Mouse (Mus musculus) erythroblast, embryonic 14.5 days (primary cell): Measurements from ENCODE around the gene Gatad2a. TPM values are rescaled to one million over a fixed set of nuclear protein-coding genes. Genes with fewer than 3 reads are reported as not detected.

Source experiments
- H3K27me3 ChIP-seq: 2 replicates; pipeline ENCODE4 v1.6.1; 2012; ENCODE audit warnings: inconsistent platforms; ENCODE audit not compliant: control insufficient read depth
- H3K36me3 ChIP-seq: 2 replicates; pipeline ENCODE4 v1.6.1; 2012; ENCODE audit warnings: mild to moderate bottlenecking, inconsistent platforms; ENCODE audit not compliant: control insufficient read depth
- H3K4me1 ChIP-seq: 2 replicates; pipeline ENCODE4 v1.6.1; 2012; ENCODE audit warnings: inconsistent platforms; ENCODE audit not compliant: control insufficient read depth
- H3K4me3 ChIP-seq: replicated peaks from 2 replicates; pipeline ENCODE3; 2012; ENCODE audit warnings: moderate library complexity, mild to moderate bottlenecking, inconsistent platforms
- H3K9me3 ChIP-seq: 2 replicates; pipeline ENCODE4 v1.6.1; 2012; ENCODE audit warnings: low read length, inconsistent platforms, mixed read lengths; ENCODE audit not compliant: control insufficient read depth
- GATA1 ChIP-seq: IDR thresholded peaks from 2 replicates; pipeline ENCODE4 v1.6.1; 2012; ENCODE audit warnings: low read length, inconsistent platforms, mixed read lengths
- TAL1 ChIP-seq: IDR thresholded peaks from 3 replicates; pipeline ENCODE4 v1.6.1; 2012; ENCODE audit warnings: low read length, inconsistent platforms, mixed read lengths
- polyA plus RNA-seq: library from polyadenylated mRNA; stranded (reverse); fragments of >175 nt; gene quantifications from 2 replicates; pipeline ENCODE4 v1.2.3, GENCODE M21; 2012

Gatad2a gene
- polyA plus RNA-seq, 1 experiment = 5.9 TPM

- H3K4me3 ChIP-seq = no peak overlapping the region
- H3K9me3 ChIP-seq = no peaks in the 10 kb centered on the region
- peaks cover 26% of the 10 kb centered on the region for H3K4me1 ChIP-seq
- TF ChIP-seq TAL1 (no peak), GATA1 (no peak)
- H3K36me3 ChIP-seq = peaks cover 78% of the 10 kb centered on the region
- no peaks in the 10 kb centered on the region for H3K27me3 ChIP-seq
These were observed 60.8 kb downstream of the Gatad2a start for GRCm38 (mm10) chr8:69935431-69935830.

- no peaks in the 10 kb centered on the region for H3K27me3 ChIP-seq
- H3K4me3 ChIP-seq = no peak overlapping the region
- H3K9me3 ChIP-seq = no peaks in the 10 kb centered on the region
- peaks cover 19% of the 10 kb centered on the region for H3K4me1 ChIP-seq
- H3K36me3 ChIP-seq = peaks cover 74% of the 10 kb centered on the region
- TF ChIP-seq GATA1 (no peak), TAL1 (no peak)
These were observed 61.6 kb downstream of the Gatad2a start for GRCm38 (mm10) chr8:69934582-69934981.

GRCm38 (mm10) chr8:69933811-69934210, 62.4 kb downstream of the Gatad2a start:
- no peak overlapping the region for H3K4me3 ChIP-seq
- peaks cover 16% of the 10 kb centered on the region for H3K4me1 ChIP-seq
- TF ChIP-seq GATA1 (no peak), TAL1 (no peak)
- peaks cover 76% of the 10 kb centered on the region for H3K36me3 ChIP-seq
- no peaks in the 10 kb centered on the region for H3K27me3 ChIP-seq
- H3K9me3 ChIP-seq = no peaks in the 10 kb centered on the region

GRCm38 (mm10) chr8:69926901-69927300, 69.3 kb downstream of the Gatad2a start:
- H3K9me3 ChIP-seq = no peaks in the 10 kb centered on the region
- no peak overlapping the region for H3K4me3 ChIP-seq
- H3K36me3 ChIP-seq = peaks cover 76% of the 10 kb centered on the region
- no peaks in the 10 kb centered on the region for H3K27me3 ChIP-seq
- TF ChIP-seq GATA1 (no peak), TAL1 (no peak)
- H3K4me1 ChIP-seq = peaks cover 8% of the 10 kb centered on the region

- TF ChIP-seq TAL1 (no peak), GATA1 (no peak)
- Histone ChIP-seq H3K27me3 (no peaks in the 10 kb centered on the region), H3K9me3 (no peaks in the 10 kb centered on the region), H3K36me3 (peaks cover 79% of the 10 kb centered on the region), H3K4me3 (no peak overlapping the region), H3K4me1 (peaks cover 29% of the 10 kb centered on the region)
These were observed 72.2 kb downstream of the Gatad2a start for GRCm38 (mm10) chr8:69923986-69924385.

GRCm38 (mm10) chr8:69921141-69921540, 75.0 kb downstream of the Gatad2a start:
- H3K36me3 ChIP-seq = peaks cover 79% of the 10 kb centered on the region
- peaks cover 36% of the 10 kb centered on the region for H3K4me1 ChIP-seq
- H3K4me3 ChIP-seq = no peak overlapping the region
- H3K9me3 ChIP-seq = no peaks in the 10 kb centered on the region
- H3K27me3 ChIP-seq = no peaks in the 10 kb centered on the region
- no peak for TF ChIP-seq GATA1
- TF ChIP-seq TAL1 = no peak

DNA sequence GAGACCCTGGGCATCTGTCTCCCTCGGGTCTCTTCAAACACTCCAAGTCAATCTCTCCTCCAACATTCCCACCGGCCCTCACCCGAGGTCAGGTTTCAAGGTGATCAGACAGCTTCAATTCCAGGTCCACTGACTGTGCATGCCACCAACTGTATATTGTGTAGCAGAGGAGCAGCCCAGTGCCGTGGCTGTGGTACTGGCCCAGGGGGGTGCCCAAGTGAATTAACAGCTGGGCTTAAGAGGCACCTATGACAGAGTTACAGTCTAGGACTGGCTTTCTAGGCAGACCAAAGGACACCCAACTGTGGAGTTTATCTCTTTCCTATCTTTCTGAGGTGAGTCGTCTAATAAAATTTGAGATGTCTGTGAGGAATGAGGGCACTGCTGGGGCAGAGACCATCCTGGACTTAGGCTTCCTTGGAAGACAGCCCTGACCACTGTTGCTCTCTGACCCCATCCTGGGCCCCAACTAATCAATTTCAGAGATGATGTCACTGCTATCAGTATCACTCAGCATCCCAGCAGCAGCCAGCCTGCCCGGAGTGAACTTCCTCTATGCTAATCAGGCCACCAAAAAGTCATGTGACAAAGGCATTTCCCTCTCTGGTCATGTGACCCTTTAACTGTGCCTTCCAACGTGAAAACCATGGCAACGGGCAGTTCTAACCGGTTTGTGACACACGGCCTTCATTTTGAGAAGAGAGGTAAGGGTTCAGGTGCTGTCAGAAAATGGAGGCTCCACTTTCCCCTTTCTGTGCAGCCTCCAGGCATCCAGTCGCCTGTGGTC, 76.1 kb downstream of the Gatad2a start:
- Histone ChIP-seq H3K9me3 (no peaks in the 10 kb centered on the region), H3K27me3 (no peaks in the 10 kb centered on the region), H3K36me3 (peaks cover 79% of the 10 kb centered on the region), H3K4me1 (peaks cover 36% of the 10 kb centered on the region), H3K4me3 (peak overlapping the region; percentile 5)
- TF ChIP-seq GATA1 (no peak), TAL1 (no peak)

- peaks cover 36% of the 10 kb centered on the region for H3K4me1 ChIP-seq
- peaks cover 85% of the 10 kb centered on the region for H3K36me3 ChIP-seq
- H3K4me3 ChIP-seq = no peak overlapping the region
- TF ChIP-seq GATA1 = no peak
- TF ChIP-seq TAL1 = no peak
- no peaks in the 10 kb centered on the region for H3K27me3 ChIP-seq
- no peaks in the 10 kb centered on the region for H3K9me3 ChIP-seq
These were observed 77.2 kb downstream of the Gatad2a start for GRCm38 (mm10) chr8:69919010-69919409.

- Histone ChIP-seq H3K36me3 (peaks cover 85% of the 10 kb centered on the region), H3K4me3 (no peak overlapping the region), H3K27me3 (no peaks in the 10 kb centered on the region), H3K4me1 (peaks cover 36% of the 10 kb centered on the region), H3K9me3 (no peaks in the 10 kb centered on the region)
- TF ChIP-seq TAL1 = no peak
These were observed 77.7 kb downstream of the Gatad2a start for GRCm38 (mm10) chr8:69918506-69918905.
